Comparison of ENCODE assay signal across 9 mouse cellular contexts in the genomic region with DNA sequence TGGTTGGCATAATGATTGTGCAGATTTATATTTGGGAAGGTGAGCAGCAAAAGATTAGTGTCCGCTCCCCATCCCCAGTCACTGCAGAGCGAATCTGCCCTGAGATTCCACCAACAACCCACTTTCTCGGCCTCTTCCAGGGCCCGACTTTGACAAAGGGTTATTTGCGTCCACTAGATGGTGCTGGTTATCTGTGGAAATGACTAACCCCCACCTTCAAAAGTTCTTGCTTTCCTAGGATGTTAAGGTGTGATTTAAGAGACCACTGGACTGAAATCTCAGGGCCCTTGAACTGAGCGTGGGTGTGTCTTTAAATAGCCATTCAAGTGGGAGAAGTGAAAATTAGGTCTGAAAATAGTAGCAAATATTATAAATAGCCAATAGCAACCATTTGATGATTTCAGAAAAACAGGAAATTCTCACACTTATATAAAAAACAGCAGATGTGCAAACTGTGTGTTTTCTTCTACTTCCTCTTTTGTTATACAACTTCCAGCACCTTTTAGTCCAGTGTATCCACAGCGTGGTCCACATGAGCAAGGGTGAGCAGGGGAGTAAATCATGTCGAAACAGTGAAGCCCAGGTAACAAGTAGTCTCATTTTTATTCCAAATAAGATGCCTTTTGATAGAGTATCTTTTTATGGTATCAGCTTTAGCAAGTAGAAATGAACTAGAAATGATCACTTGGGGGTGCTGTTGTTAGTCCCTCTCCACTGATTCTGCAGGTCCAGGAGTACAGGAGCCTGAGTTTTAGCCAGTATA. TPM values are rescaled to one million over a fixed set of nuclear protein-coding genes. Genes with fewer than 3 reads are reported as not detected.
A peak's percentile ranks its signal among the peaks of the same experiment; 100 is the strongest.
DNase-seq lines count a peak whose midpoint lies in the region; ATAC-seq and TF ChIP-seq lines count a peak whose summit lies in the region.
"Had no signal": no experiment of that assay in that cellular context is flagged by ENCODE, and none has a peak within 500 bp of the region (broad histone marks: within the 10 kb centered on the region; RNA-seq: fewer than 3 reads in every experiment).

No protein-coding gene starts in this region.

- no peak overlapping the region for H3K4me2 ChIP-seq in forebrain, embryonic 13.5 days
- no peak overlapping the region for H3K4me2 ChIP-seq in intestine, postnatal 0 days (replicated peaks; ENCODE audit: low read depth)
- no peak overlapping the region for H3K4me2 ChIP-seq in limb, embryonic 11.5 days (ENCODE audit: low read depth, severe bottlenecking)
- H3K4me2 ChIP-seq: heart, embryonic 13.5 days had no signal

- ATAC-seq in forebrain, embryonic 13.5 days: peak; percentile 78
- 0 out of 2 replicates have a peak, but pooled peaks have one; percentile 19 for ATAC-seq in intestine, postnatal 0 days
- no peak for ATAC-seq in limb, embryonic 11.5 days (ENCODE audit: insufficient number of reproducible peaks, low FRiP score, low TSS enrichment, low read depth)
- peak; percentile 72 for ATAC-seq in neutrophil, adult 5-6 weeks (ENCODE audit: extremely low read depth, insufficient number of reproducible peaks, low FRiP score, poor library complexity, severe bottlenecking)

- H3K27ac ChIP-seq in forebrain, embryonic 13.5 days: peak overlapping the region; percentile 64
- no peak overlapping the region for H3K27ac ChIP-seq in intestine, postnatal 0 days (ENCODE audit: low read depth, low read length)
- H3K27ac ChIP-seq in limb, embryonic 11.5 days (replicated peaks; ENCODE audit: low read depth, low read length): no peak overlapping the region
- H3K27ac ChIP-seq: heart, embryonic 13.5 days had no signal

- no peak overlapping the region for H3K4me3 ChIP-seq in forebrain, embryonic 13.5 days
- H3K4me3 ChIP-seq in intestine, postnatal 0 days (ENCODE audit: low read depth, low read length): no peak overlapping the region
- no peak overlapping the region for H3K4me3 ChIP-seq in limb, embryonic 11.5 days (ENCODE audit: low read depth, low read length)
- H3K4me3 ChIP-seq: heart, embryonic 13.5 days had no signal

- H3K4me1 ChIP-seq in forebrain, embryonic 13.5 days: peaks cover 2% of the 10 kb centered on the region; the same call in 1 of the 2 replicates
- no peaks in the 10 kb centered on the region for H3K4me1 ChIP-seq in intestine, postnatal 0 days (replicated peaks; ENCODE audit: control insufficient read depth, insufficient read depth, low read length)
- no peaks in the 10 kb centered on the region for H3K4me1 ChIP-seq in limb, embryonic 11.5 days (ENCODE audit: control insufficient read depth, insufficient read depth, low read length)
- H3K4me1 ChIP-seq: heart, embryonic 13.5 days had no signal

- H3K27me3 ChIP-seq in forebrain, embryonic 13.5 days: no peaks in the 10 kb centered on the region
- no peaks in the 10 kb centered on the region for H3K27me3 ChIP-seq in intestine, postnatal 0 days (replicated peaks; ENCODE audit: control insufficient read depth, insufficient read depth, low read length)
- H3K27me3 ChIP-seq in limb, embryonic 11.5 days (ENCODE audit: control insufficient read depth, insufficient read depth, low read length): no peaks in the 10 kb centered on the region

- 17% methylated on average over 8 of the region's 8 CpGs for WGBS in forebrain, embryonic 13.5 days
- 15% methylated on average over 8 of the region's 8 CpGs for WGBS in intestine, postnatal 0 days
- WGBS in limb, embryonic 11.5 days: 23% methylated on average over 8 of the region's 8 CpGs

- TF ChIP-seq CTCF in intestine, postnatal 0 days (IDR thresholded peaks at IDR 0.05; ENCODE audit: low read depth): peak; percentile 85

- H3K36me3 ChIP-seq in forebrain, embryonic 13.5 days (ENCODE audit: poor library complexity, severe bottlenecking): no peaks in the 10 kb centered on the region
- H3K36me3 ChIP-seq in intestine, postnatal 0 days (ENCODE audit: control insufficient read depth, insufficient read depth): no peaks in the 10 kb centered on the region
- no peaks in the 10 kb centered on the region for H3K36me3 ChIP-seq in limb, embryonic 11.5 days (ENCODE audit: control insufficient read depth, insufficient read depth, low read length)
- H3K36me3 ChIP-seq: heart, embryonic 13.5 days had no signal

- no peak overlapping the region for H3K9ac ChIP-seq in forebrain, embryonic 13.5 days
- H3K9ac ChIP-seq in intestine, postnatal 0 days (ENCODE audit: low read depth, low read length): no peak overlapping the region
- H3K9ac ChIP-seq in limb, embryonic 11.5 days (ENCODE audit: low read length): no peak overlapping the region
- H3K9ac ChIP-seq: heart, embryonic 13.5 days had no signal

- DNase-seq in urinary bladder, postnatal 14 days (ENCODE audit: low spot score): peak; percentile 41
- DNase-seq in urinary bladder, adult 2 months (ENCODE audit: low spot score): no peak
- DNase-seq in c-Kit-positive CD71-positive TER-119-negative erythroid progenitor cells, embryonic 14.5 days (ENCODE audit: low read depth): peak; percentile 16
- DNase-seq in limb, embryonic 11.5 days (ENCODE audit: low spot score): peak; percentile 63
- DNase-seq in yolk sac, embryonic 10.5 days (ENCODE audit: low spot score): peak; percentile 37

- H3K9me3 ChIP-seq in forebrain, embryonic 13.5 days (replicated peaks): no peaks in the 10 kb centered on the region; the same call in 1 of the 2 replicates
- no peaks in the 10 kb centered on the region for H3K9me3 ChIP-seq in intestine, postnatal 0 days (ENCODE audit: control insufficient read depth)
- H3K9me3 ChIP-seq in limb, embryonic 11.5 days (ENCODE audit: control insufficient read depth, low read length): no peaks in the 10 kb centered on the region
- H3K9me3 ChIP-seq: heart, embryonic 13.5 days had no signal

RNA-seq across cellular contexts. Expression of gene Fsip1, which starts 6.6 kb away (rescaled TPM):
- polyA plus RNA-seq in urinary bladder, adult 2 months (2012; rRNA removed): 0.04 TPM in 2 replicates
- polyA plus RNA-seq in forebrain, embryonic 13.5 days (2015; fragmentation: Nextera tagmentation; extraction: Ambion mirVana): 3.6 and 3.7 TPM in 2 replicates
- polyA plus RNA-seq in intestine, postnatal 0 days (2015; fragmentation: Nextera tagmentation; extraction: Ambion mirVana): 0.13 and 0.31 TPM in 2 replicates
- polyA plus RNA-seq in limb, embryonic 11.5 days (2014; fragmentation: Nextera tagmentation; extraction: Ambion mirVana): 1.0 and 1.2 TPM in 2 replicates
- 3.1 and 3.9 TPM in 2 replicates for total RNA-seq in neutrophil, adult 5-6 weeks (2017)
- polyA plus RNA-seq: heart, embryonic 13.5 days had no signal
